ENCODE assay signal across 23 mouse cellular contexts in the genomic region with DNA sequence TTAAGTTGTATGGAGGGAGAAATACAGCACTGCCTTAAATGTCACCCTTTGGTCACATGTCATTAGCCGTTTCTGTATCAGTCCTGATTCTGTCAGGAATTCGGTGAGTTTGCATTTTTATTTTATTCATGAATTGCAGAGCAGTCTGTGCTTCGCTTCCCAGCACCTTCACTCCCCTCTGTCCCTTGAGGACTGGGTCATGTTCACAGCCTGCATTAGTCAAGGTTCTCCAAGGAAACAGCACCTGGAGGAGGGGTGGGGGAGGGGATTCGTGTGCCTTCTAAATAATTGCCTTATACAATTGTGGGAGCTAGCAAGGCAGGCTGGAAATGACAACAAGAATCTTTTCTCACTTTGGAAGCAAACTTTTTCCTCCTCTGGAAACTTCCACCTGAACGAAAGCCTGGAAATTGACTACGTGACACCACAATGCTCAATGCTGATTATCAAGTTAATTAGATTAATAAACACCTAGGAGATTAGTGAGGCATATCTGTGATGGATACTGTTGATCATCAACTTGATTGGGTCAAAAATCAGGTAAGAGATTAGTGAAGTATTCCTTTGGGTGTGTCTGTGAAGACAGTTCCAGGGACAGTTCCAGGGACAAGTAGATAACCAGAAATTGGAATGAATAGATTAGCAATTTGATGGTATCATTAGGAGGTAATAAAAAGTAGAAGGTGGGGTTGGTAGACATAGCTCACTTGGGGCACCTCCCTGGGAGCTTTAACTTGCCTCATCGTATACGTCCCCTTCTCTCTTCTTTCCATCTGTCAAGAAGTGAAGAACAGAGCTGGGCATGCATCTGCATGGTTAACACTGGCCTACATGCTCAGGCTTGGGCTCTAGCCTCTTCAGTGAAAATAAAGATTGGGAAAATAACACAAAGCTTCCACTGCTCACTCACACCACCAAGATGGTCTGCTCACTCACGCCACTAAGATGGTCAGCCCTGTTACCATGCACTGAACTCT.
A peak's percentile ranks its signal among the peaks of the same experiment; 100 is the strongest.
DNase-seq lines count a peak whose midpoint lies in the region; ATAC-seq and TF ChIP-seq lines count a peak whose summit lies in the region.
"Had no signal": no experiment of that assay in that cellular context is flagged by ENCODE, and none has a peak within 500 bp of the region (broad histone marks: within the 10 kb centered on the region; RNA-seq: fewer than 3 reads in every experiment).

No protein-coding gene starts in this region.

- no peaks in the 10 kb centered on the region for H3K36me3 ChIP-seq in midbrain, embryonic 12.5 days
- no peaks in the 10 kb centered on the region for H3K36me3 ChIP-seq in midbrain, postnatal 0 days (ENCODE audit: insufficient read depth, low read length)
- no peaks in the 10 kb centered on the region for H3K36me3 ChIP-seq in midbrain, embryonic 13.5 days
- H3K36me3 ChIP-seq: intestine, embryonic 15.5 days had no signal

- no peaks in the 10 kb centered on the region for H3K27me3 ChIP-seq in midbrain, embryonic 12.5 days
- H3K27me3 ChIP-seq in midbrain, postnatal 0 days (ENCODE audit: insufficient read depth, low read length), result no peaks in the 10 kb centered on the region
- H3K27me3 ChIP-seq in midbrain, embryonic 13.5 days, result no peaks in the 10 kb centered on the region
- H3K27me3 ChIP-seq: intestine, embryonic 15.5 days had no signal

- no peaks in the 10 kb centered on the region for H3K4me1 ChIP-seq in midbrain, embryonic 12.5 days
- no peaks in the 10 kb centered on the region for H3K4me1 ChIP-seq in midbrain, postnatal 0 days (ENCODE audit: insufficient read depth, low read length)
- H3K4me1 ChIP-seq in midbrain, embryonic 13.5 days (replicated peaks), result peaks cover 21% of the 10 kb centered on the region
- H3K4me1 ChIP-seq: intestine, embryonic 15.5 days had no signal

- no peak for TF ChIP-seq POLR2A in brain, embryonic 14.5 days (IDR thresholded peaks at IDR 0.05; ENCODE audit: borderline replicate concordance, extremely low read depth, insufficient read depth, insufficient read length, poor library complexity, severe bottlenecking)

- WGBS in midbrain, embryonic 12.5 days, result 73% methylated on average over 9 of the region's 9 CpGs
- WGBS in midbrain, postnatal 0 days, result 59% methylated on average over 9 of the region's 9 CpGs
- 65% methylated on average over 9 of the region's 9 CpGs for WGBS in midbrain, embryonic 13.5 days

- H3K4me2 ChIP-seq in midbrain, embryonic 12.5 days (replicated peaks), result no peak overlapping the region
- H3K4me2 ChIP-seq in midbrain, postnatal 0 days (ENCODE audit: low read depth, low read length, poor library complexity, severe bottlenecking), result no peak overlapping the region
- no peak overlapping the region for H3K4me2 ChIP-seq in midbrain, embryonic 13.5 days (replicated peaks)
- H3K4me2 ChIP-seq: intestine, embryonic 15.5 days had no signal

- TF ChIP-seq CTCF in midbrain, postnatal 0 days (IDR thresholded peaks at IDR 0.05), result no peak
- TF ChIP-seq CTCF in brain, embryonic 14.5 days (IDR thresholded peaks at IDR 0.05; ENCODE audit: borderline replicate concordance, extremely low read depth, insufficient read depth, insufficient read length), result no peak

- no peaks in the 10 kb centered on the region for H3K9me3 ChIP-seq in midbrain, embryonic 12.5 days
- no peaks in the 10 kb centered on the region for H3K9me3 ChIP-seq in midbrain, postnatal 0 days (ENCODE audit: low read length)
- no peaks in the 10 kb centered on the region for H3K9me3 ChIP-seq in midbrain, embryonic 13.5 days
- H3K9me3 ChIP-seq: intestine, embryonic 15.5 days had no signal

- peak; percentile 12 for DNase-seq in kidney, adult 9 months
- no peak for DNase-seq in kidney, postnatal 10 days
- no peak for DNase-seq in midbrain, postnatal 0 days (ENCODE audit: low spot score)
- DNase-seq in brain, embryonic 14.5 days (ENCODE audit: low read depth), result peak; percentile 64
- DNase-seq in adipocyte (ENCODE audit: low spot score), result no peak
- no peak for DNase-seq in spleen, postnatal 14 days (ENCODE audit: low spot score in 2 of 2)
- DNase-seq: adrenal gland, postnatal 14 days; cerebellum, adult 11-12 months; cerebellum, postnatal 25 days; embryo, embryonic 11 days; gastrocnemius, postnatal 25 days; heart, adult 2 months; heart, postnatal 4 days; left cerebral cortex, postnatal 4 days; liver, postnatal 0 days; lung, postnatal 10 days; right cerebral cortex, postnatal 4 days had no signal

- no peak overlapping the region for H3K4me3 ChIP-seq in midbrain, embryonic 12.5 days
- H3K4me3 ChIP-seq in midbrain, postnatal 0 days (ENCODE audit: low read depth, low read length), result no peak overlapping the region
- no peak overlapping the region for H3K4me3 ChIP-seq in midbrain, embryonic 13.5 days (replicated peaks)
- H3K4me3 ChIP-seq: heart, adult 2 months; intestine, embryonic 15.5 days; left cerebral cortex, adult 2 months had no signal

- ATAC-seq in midbrain, embryonic 12.5 days (ENCODE audit: low FRiP score, low read depth), result peak; percentile 55; the same call in 1 of the 2 replicates
- no peak for ATAC-seq in midbrain, postnatal 0 days (ENCODE audit: low FRiP score)
- peak; percentile 58; the same call in 1 of the 2 replicates for ATAC-seq in midbrain, embryonic 13.5 days
- ATAC-seq: activated CD4-positive, CD25-positive, alpha-beta regulatory T cell, adult 4 months; intestine, embryonic 15.5 days; liver, postnatal 0 days had no signal

- H3K27ac ChIP-seq in midbrain, embryonic 12.5 days (replicated peaks), result no peak overlapping the region
- no peak overlapping the region for H3K27ac ChIP-seq in midbrain, postnatal 0 days (ENCODE audit: low read depth, low read length)
- no peak overlapping the region for H3K27ac ChIP-seq in midbrain, embryonic 13.5 days
- H3K27ac ChIP-seq: heart, adult 2 months; intestine, embryonic 15.5 days; left cerebral cortex, adult 2 months; stomach, postnatal 0 days had no signal

- no peak overlapping the region for H3K9ac ChIP-seq in midbrain, embryonic 12.5 days (replicated peaks)
- no peak overlapping the region for H3K9ac ChIP-seq in midbrain, postnatal 0 days (replicated peaks; ENCODE audit: low read length, poor library complexity, severe bottlenecking)
- no peak overlapping the region for H3K9ac ChIP-seq in midbrain, embryonic 13.5 days (replicated peaks)
- H3K9ac ChIP-seq: intestine, embryonic 15.5 days; liver, postnatal 0 days had no signal

Comparison
In these comparisons a context has a peak if more than half of its experiments do, and no peak if none do; other contexts are left out.
1. DNase-seq: peak in kidney, adult 9 months (single experiment) and brain, embryonic 14.5 days (single experiment); none in kidney, postnatal 10 days (single experiment), midbrain, postnatal 0 days (single experiment), adipocyte (single experiment) and spleen, postnatal 14 days (0 of 2).